Mouse (Mus musculus): Measurements from ENCODE around the gene Csdc2. TPM values are rescaled to one million over a fixed set of nuclear protein-coding genes. Genes with fewer than 3 reads are reported as not detected.

The Csdc2 gene
- polyA plus RNA-seq, 1 experiment = not detected

DNA sequence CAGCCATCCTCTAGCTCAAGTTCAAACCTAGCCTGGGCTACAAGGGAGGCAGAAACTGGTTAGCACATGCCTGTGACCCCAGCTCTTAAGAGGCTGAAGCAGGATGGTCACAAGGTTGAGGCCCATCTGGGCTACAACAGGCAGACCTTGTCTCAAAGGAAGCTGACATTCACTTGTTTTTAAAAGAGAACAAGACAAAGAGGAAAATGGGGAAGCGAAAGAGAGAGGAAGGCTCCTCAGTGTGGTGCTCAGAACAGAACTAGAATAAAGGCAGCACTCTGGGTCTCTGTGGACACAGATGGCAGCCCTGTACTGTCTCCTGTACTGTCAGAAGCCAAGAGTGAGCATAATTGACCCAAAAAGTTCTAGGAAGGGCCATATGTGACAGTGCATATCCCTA, 2.6 kb upstream of the Csdc2 start:
- H3K4me3 ChIP-seq (replicated peaks) = no peak overlapping the region
- H3K9me3 ChIP-seq (ENCODE audit: control insufficient read depth, low read length) = no peaks in the 10 kb centered on the region
- peaks cover 48% of the 10 kb centered on the region for H3K27me3 ChIP-seq (ENCODE audit: control insufficient read depth)
- no peak for TF ChIP-seq GATA1 (IDR thresholded peaks at IDR 0.05; ENCODE audit: low read length)
- TF ChIP-seq TAL1 (IDR thresholded peaks at IDR 0.05; ENCODE audit: low read length) = no peak
- peaks cover 18% of the 10 kb centered on the region for H3K4me1 ChIP-seq (ENCODE audit: control insufficient read depth)
- no peaks in the 10 kb centered on the region for H3K36me3 ChIP-seq (ENCODE audit: control insufficient read depth)

DNA sequence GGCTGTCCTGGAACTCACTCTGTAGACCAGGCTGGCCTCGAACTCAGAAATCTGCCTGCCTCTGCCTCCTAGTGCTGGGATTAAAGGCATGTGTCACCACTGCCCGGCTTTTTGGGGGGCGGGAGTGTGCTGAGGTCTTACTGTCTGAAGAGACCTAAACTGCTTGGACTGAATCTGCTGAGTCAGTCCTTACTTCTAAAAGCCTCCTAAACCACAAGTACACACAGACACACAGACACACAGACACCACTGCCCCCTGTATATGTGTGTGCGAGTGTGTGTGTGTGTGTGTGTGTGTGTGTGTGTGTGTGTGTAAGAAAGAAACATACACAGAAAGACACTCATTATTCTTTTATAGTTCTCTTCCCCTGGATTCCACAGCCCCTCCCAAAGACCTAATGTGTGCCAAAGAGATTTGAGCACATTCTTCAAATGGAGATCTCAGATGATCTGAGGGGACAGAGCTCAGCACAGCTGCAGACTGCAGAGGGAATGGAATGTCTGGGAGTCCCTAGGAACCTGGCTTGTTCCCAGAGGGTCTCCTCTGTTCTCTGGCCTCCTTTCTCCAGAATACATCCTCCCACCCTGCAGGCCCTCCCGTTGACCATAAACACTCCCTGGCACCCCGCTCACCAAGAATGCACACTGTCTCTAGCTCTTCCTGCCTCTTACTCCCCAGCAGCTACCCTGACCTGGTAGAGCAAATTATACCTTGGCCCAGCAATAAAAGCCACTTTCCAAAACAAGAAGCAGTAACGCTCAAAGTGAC, 506 bp upstream of the Csdc2 start:
- TF ChIP-seq TAL1 (IDR thresholded peaks at IDR 0.05; ENCODE audit: low read length) (no peak), GATA1 (IDR thresholded peaks at IDR 0.05; ENCODE audit: low read length) (no peak)
- peaks cover 48% of the 10 kb centered on the region for H3K27me3 ChIP-seq (ENCODE audit: control insufficient read depth)
- peaks cover 34% of the 10 kb centered on the region for H3K4me1 ChIP-seq (ENCODE audit: control insufficient read depth)
- no peaks in the 10 kb centered on the region for H3K9me3 ChIP-seq (ENCODE audit: control insufficient read depth, low read length)
- H3K4me3 ChIP-seq (replicated peaks) = no peak overlapping the region
- H3K36me3 ChIP-seq (ENCODE audit: control insufficient read depth) = no peaks in the 10 kb centered on the region

DNA sequence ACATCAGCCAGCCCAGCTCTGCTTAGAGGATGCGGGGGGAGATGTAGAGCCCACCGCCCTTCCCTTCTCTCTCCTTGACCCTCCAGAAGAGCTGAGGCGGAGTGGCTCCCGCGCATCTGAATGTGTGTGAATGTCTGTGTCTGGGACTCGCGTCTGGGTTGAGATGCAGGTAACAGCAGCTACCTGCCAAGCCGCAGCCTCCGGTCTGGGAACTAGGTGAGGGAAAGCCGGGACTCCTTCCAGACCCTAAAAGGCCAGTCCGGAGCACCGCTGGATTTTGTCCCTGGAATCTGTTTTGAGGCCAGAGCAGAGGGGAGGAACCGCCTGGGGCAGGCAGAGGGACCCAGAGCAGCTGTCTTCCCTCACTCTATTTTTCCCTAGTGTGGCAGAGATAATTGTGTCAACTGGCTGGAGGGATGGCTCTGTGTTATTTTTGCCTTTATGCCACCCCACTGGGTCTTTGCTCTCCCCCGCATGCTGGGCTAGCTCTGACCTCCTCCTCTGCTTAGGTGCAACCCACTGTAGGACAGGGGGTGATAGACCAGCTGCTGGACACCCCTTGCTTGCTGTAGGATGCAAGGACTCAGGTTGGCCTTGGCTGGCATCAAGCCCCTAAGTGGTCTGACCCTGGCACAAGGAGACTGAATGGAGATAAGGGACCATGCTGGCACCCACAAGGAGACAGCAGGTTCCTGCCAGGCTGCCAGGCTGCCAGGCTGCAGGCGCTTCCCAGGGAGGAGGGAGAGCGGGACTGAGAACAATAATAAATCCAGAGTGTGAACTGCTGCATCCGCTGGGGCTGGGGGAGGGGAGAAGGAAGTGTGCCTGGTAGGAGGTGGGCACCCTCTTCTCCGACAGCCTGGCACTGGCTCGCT, 776 bp downstream of the Csdc2 start:
- H3K4me1 ChIP-seq (ENCODE audit: control insufficient read depth) = peaks cover 36% of the 10 kb centered on the region
- H3K36me3 ChIP-seq (ENCODE audit: control insufficient read depth) = no peaks in the 10 kb centered on the region
- H3K4me3 ChIP-seq (replicated peaks) = no peak overlapping the region
- H3K9me3 ChIP-seq (ENCODE audit: control insufficient read depth, low read length) = no peaks in the 10 kb centered on the region
- peaks cover 47% of the 10 kb centered on the region for H3K27me3 ChIP-seq (ENCODE audit: control insufficient read depth)
- no peak for TF ChIP-seq TAL1 (IDR thresholded peaks at IDR 0.05; ENCODE audit: low read length)

DNA sequence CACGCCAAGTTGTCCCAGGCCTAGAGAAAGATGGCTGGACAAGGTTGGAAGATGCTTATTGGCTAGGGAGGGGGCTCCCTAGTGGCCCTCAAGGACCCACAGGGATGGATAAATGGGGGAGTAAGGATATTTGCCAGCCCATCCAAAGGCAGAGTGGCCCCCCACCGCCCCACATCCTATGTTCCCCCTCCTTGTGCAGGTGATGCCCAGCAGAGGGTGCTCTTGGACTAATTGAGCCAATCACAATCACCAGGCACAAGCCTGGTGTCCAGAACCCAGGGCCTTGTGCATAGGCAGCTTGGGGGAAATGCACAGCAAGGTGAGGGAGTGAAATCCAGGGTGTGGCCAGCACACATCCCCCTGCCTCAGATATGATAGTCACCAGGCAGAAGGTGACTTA, 1.7 kb downstream of the Csdc2 start:
- Histone ChIP-seq H3K4me1 (ENCODE audit: control insufficient read depth) (peaks cover 37% of the 10 kb centered on the region), H3K36me3 (ENCODE audit: control insufficient read depth) (no peaks in the 10 kb centered on the region), H3K9me3 (ENCODE audit: control insufficient read depth, low read length) (no peaks in the 10 kb centered on the region), H3K4me3 (replicated peaks) (no peak overlapping the region), H3K27me3 (ENCODE audit: control insufficient read depth) (peaks cover 43% of the 10 kb centered on the region)
- TF ChIP-seq GATA1 (IDR thresholded peaks at IDR 0.05; ENCODE audit: low read length) = no peak
- TF ChIP-seq TAL1 (IDR thresholded peaks at IDR 0.05; ENCODE audit: low read length) = no peak

DNA sequence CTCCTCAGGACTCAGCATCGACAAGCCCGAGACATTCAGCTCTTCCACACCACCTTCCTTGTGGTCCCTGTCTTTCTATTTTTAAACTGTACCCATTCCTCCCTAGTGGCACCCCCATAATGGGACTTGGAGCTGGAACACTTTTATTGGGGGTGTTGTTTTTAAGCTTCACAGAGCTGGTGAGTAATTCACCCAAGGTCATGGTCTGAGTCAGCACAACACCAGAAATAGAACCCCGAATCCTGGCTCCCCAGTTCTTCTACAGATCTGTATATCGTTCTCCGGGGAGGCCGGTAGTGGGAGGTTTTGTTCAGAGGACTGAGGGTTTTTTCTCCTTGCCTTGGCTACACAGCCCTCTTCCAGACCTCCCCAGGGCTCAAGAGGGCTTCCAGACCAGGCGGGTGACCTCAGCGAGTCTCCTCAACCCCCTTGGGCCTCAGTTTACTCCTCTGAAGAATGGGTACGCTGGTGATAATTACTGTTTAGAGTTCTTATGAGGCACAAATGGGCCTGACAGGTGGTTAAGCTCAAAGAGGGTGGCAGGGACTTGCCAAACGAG, 2.7 kb downstream of the Csdc2 start:
- peaks cover 37% of the 10 kb centered on the region for H3K27me3 ChIP-seq (ENCODE audit: control insufficient read depth)
- no peaks in the 10 kb centered on the region for H3K36me3 ChIP-seq (ENCODE audit: control insufficient read depth)
- H3K4me1 ChIP-seq (ENCODE audit: control insufficient read depth) = peaks cover 37% of the 10 kb centered on the region
- H3K4me3 ChIP-seq (replicated peaks) = no peak overlapping the region
- TF ChIP-seq TAL1 (IDR thresholded peaks at IDR 0.05; ENCODE audit: low read length) (no peak), GATA1 (IDR thresholded peaks at IDR 0.05; ENCODE audit: low read length) (no peak)
- H3K9me3 ChIP-seq (ENCODE audit: control insufficient read depth, low read length) = no peaks in the 10 kb centered on the region

DNA sequence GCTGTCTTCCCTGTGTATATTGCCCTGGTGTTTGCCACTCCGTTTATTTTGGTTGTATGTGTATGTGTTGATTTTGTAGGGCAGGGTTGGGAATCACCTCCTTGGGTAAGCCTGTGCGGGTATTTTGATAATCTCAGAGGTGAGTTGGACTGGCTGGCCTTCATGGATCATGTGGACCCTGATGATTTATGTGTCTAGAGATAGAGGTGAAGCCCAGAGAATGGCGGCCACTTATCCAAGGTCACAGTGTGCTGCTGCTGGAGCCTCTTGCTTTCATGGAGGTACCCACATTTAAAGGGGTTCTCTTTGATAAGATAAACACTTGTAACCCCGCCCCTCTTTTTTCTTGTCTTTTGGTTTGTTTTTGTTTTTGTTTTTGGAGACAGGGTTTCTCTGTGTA, 3.2 kb downstream of the Csdc2 start:
- H3K4me1 ChIP-seq (ENCODE audit: control insufficient read depth) = peaks cover 37% of the 10 kb centered on the region
- TF ChIP-seq GATA1 (IDR thresholded peaks at IDR 0.05; ENCODE audit: low read length) (no peak), TAL1 (IDR thresholded peaks at IDR 0.05; ENCODE audit: low read length) (no peak)
- H3K4me3 ChIP-seq (replicated peaks) = no peak overlapping the region
- no peaks in the 10 kb centered on the region for H3K9me3 ChIP-seq (ENCODE audit: control insufficient read depth, low read length)
- H3K27me3 ChIP-seq (ENCODE audit: control insufficient read depth) = peaks cover 38% of the 10 kb centered on the region
- no peaks in the 10 kb centered on the region for H3K36me3 ChIP-seq (ENCODE audit: control insufficient read depth)

DNA sequence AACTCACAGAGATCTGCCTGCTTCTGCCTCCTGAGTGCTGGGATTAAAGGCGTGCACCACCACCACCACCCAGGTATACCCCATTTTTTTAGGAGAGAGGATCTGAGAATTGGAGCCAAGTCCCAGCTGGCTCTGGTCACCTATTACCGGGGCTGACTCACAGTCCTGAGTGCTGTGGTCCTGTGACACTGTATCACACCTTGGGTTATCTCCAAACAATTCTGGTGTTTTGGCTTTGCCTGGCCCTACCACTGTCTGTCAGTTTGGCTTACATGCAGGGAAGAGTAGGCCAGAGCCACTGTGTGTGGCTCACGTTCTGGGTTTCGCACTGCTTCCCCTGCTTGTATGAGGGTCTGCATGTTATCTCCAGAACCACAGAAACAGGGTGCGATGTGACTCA, 3.7 kb downstream of the Csdc2 start:
- H3K27me3 ChIP-seq (ENCODE audit: control insufficient read depth) = peaks cover 38% of the 10 kb centered on the region
- H3K9me3 ChIP-seq (ENCODE audit: control insufficient read depth, low read length) = no peaks in the 10 kb centered on the region
- TF ChIP-seq TAL1 (IDR thresholded peaks at IDR 0.05; ENCODE audit: low read length) (no peak), GATA1 (IDR thresholded peaks at IDR 0.05; ENCODE audit: low read length) (no peak)
- no peaks in the 10 kb centered on the region for H3K36me3 ChIP-seq (ENCODE audit: control insufficient read depth)
- no peak overlapping the region for H3K4me3 ChIP-seq (replicated peaks)
- H3K4me1 ChIP-seq (ENCODE audit: control insufficient read depth) = peaks cover 37% of the 10 kb centered on the region

DNA sequence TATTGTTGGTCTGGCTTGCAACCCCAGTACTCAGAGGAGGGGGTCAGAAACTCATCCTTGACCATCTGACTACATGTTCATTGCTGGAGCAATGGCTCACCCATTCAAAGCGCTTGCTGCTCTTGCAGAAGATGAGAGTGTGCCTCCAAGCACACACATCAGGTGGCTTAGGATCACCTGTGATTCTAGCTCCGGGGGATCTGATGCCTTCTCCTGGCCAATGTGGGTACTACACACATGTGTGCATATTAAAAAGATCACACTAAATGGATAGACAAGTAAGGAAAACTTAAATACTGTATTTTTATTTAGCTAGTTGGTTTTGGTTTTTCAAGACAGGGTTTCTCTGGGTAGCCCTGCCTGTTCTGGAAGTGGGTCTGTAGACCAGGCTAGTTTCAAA, 4.5 kb downstream of the Csdc2 start:
- Histone ChIP-seq H3K27me3 (ENCODE audit: control insufficient read depth) (peaks cover 31% of the 10 kb centered on the region), H3K4me1 (ENCODE audit: control insufficient read depth) (peaks cover 37% of the 10 kb centered on the region), H3K9me3 (ENCODE audit: control insufficient read depth, low read length) (no peaks in the 10 kb centered on the region), H3K36me3 (ENCODE audit: control insufficient read depth) (no peaks in the 10 kb centered on the region), H3K4me3 (replicated peaks) (no peak overlapping the region)
- TF ChIP-seq GATA1 (IDR thresholded peaks at IDR 0.05; ENCODE audit: low read length) = no peak
- TF ChIP-seq TAL1 (IDR thresholded peaks at IDR 0.05; ENCODE audit: low read length) = no peak

DNA sequence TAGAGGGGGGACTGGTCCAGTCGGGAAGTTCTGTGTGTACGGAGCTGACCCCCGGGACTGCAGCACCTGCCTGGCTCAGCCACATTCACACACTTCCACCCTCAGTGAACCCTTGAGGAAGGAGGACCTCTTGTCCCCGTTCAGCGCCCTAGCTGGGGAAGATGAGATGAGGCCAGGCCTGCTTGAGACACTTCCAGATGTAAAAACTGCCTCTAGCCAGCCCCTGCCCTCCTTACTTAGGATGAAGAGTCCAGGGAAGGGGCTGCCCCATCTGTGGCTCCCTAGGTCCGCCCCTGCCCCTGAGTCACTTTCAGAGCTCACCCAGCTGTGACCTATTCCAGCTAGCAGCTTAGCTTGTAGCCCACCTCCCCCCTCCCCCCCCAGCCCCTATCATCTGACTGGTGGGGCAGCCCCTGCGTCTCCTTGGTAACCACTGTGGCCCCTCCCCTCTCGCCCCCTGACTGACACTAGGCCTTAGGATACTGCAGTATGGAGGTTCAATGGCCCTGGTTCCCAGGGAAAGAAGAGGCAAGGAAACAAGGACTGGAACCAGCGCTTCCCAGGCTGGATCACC, 6.7 kb downstream of the Csdc2 start:
- H3K36me3 ChIP-seq (ENCODE audit: control insufficient read depth) = no peaks in the 10 kb centered on the region
- peaks cover 27% of the 10 kb centered on the region for H3K4me1 ChIP-seq (ENCODE audit: control insufficient read depth)
- no peak overlapping the region for H3K4me3 ChIP-seq (replicated peaks)
- peaks cover 8% of the 10 kb centered on the region for H3K27me3 ChIP-seq (ENCODE audit: control insufficient read depth)
- peaks cover 4% of the 10 kb centered on the region; the same call in 1 of the 2 replicates for H3K9me3 ChIP-seq (ENCODE audit: control insufficient read depth, low read length)
- no peak for TF ChIP-seq TAL1 (IDR thresholded peaks at IDR 0.05; ENCODE audit: low read length)
- no peak for TF ChIP-seq GATA1 (IDR thresholded peaks at IDR 0.05; ENCODE audit: low read length)
